Mouse (Mus musculus) kidney, embryonic 16.5 days (tissue): ENCODE measurements around the gene Ptgfrn. TPM values are rescaled to one million over a fixed set of nuclear protein-coding genes. Genes with fewer than 3 reads are reported as not detected.

Experiments used
- ATAC-seq: fragments of 200-750 bp; cut with Nextera tagmentation; 2 replicates; pipeline ENCODE4 v1.8.0; 2017; ENCODE audit warnings: moderate TSS enrichment; ENCODE audit not compliant: low FRiP score, low TSS enrichment
- H3K27ac ChIP-seq: fragments of 300-500 bp; sonication (generic); 2 replicates; pipeline ENCODE4 v1.5.1; 2014; ENCODE audit warnings: low read length
- H3K27me3 ChIP-seq: fragments of 300-500 bp; sonication (generic); 2 replicates; pipeline ENCODE4 v1.6.1; 2014; ENCODE audit warnings: low read length, control low read depth, mixed read lengths; ENCODE audit not compliant: insufficient read depth
- H3K36me3 ChIP-seq: fragments of 300-500 bp; sonication (generic); 2 replicates; pipeline ENCODE4 v1.6.1; 2014; ENCODE audit warnings: low read length, control low read depth, mixed read lengths; ENCODE audit not compliant: insufficient read depth
- H3K4me1 ChIP-seq: fragments of 300-500 bp; sonication (generic); 2 replicates; pipeline ENCODE4 v1.6.1; 2014; ENCODE audit warnings: low read length, control low read depth, mixed read lengths; ENCODE audit not compliant: insufficient read depth
- H3K4me2 ChIP-seq: fragments of 300-500 bp; sonication (generic); replicated peaks from 2 replicates; pipeline ENCODE4 v1.6.1; 2014; ENCODE audit warnings: low read depth, low read length
- H3K4me3 ChIP-seq: fragments of 300-500 bp; sonication (generic); 2 replicates; pipeline ENCODE4 v1.5.1; 2014; ENCODE audit warnings: mild to moderate bottlenecking, low read length
- H3K9ac ChIP-seq: fragments of 300-500 bp; sonication (generic); replicated peaks from 2 replicates; pipeline ENCODE4 v1.6.1; 2014; ENCODE audit warnings: low read length
- H3K9me3 ChIP-seq: fragments of 300-500 bp; sonication (generic); 2 replicates; pipeline ENCODE4 v1.6.1; 2016; ENCODE audit warnings: low read length, control low read depth
- WGBS: fragments of 180-500 bp; shearing (Covaris S2); extraction: QIAGEN DNeasy Blood & Tissue Kit; methylation state at CpG from one replicate; pipeline ENCODE4 v1.1.7; 2014; 5-methylcytosine and 5-hydroxymethylcytosine counted together
- polyA plus RNA-seq: library from polyadenylated mRNA; unstranded; fragments of >200 nt; fragmentation: Nextera tagmentation; extraction: Ambion mirVana; gene quantifications from 2 replicates; pipeline ENCODE4 v1.2.1, GENCODE M21; 2015

Ptgfrn gene
- polyA plus RNA-seq, 1 experiment from 2014 or later, result 2.1 TPM

- Histone ChIP-seq H3K4me2 (no peak overlapping the region), H3K9ac (no peak overlapping the region), H3K4me3 (no peak overlapping the region), H3K27me3 (no peaks in the 10 kb centered on the region), H3K4me1 (peaks cover 17% of the 10 kb centered on the region), H3K9me3 (no peaks in the 10 kb centered on the region), H3K36me3 (no peaks in the 10 kb centered on the region), H3K27ac (no peak overlapping the region)
- WGBS, result 43% methylated on average over 4 of the region's 4 CpGs
- no peak for ATAC-seq
Measured at GRCm38 (mm10) chr3:101033644-101034043, 76.4 kb downstream of the Ptgfrn start.

- Histone ChIP-seq H3K4me1 (peaks cover 9% of the 10 kb centered on the region), H3K4me3 (no peak overlapping the region), H3K9ac (no peak overlapping the region), H3K27me3 (no peaks in the 10 kb centered on the region), H3K27ac (no peak overlapping the region), H3K36me3 (no peaks in the 10 kb centered on the region), H3K9me3 (no peaks in the 10 kb centered on the region), H3K4me2 (no peak overlapping the region)
- WGBS, result 37% methylated on average over 7 of the region's 7 CpGs
- no peak for ATAC-seq
Measured at GRCm38 (mm10) chr3:101031456-101032142, 78.5 kb downstream of the Ptgfrn start.

- Histone ChIP-seq H3K27ac (no peak overlapping the region), H3K27me3 (no peaks in the 10 kb centered on the region), H3K9me3 (no peaks in the 10 kb centered on the region), H3K4me3 (no peak overlapping the region), H3K4me2 (no peak overlapping the region), H3K9ac (no peak overlapping the region), H3K36me3 (no peaks in the 10 kb centered on the region), H3K4me1 (peaks cover 9% of the 10 kb centered on the region)
- no peak for ATAC-seq
- WGBS, result 90% methylated on average over 1 of the region's 1 CpGs
Measured at GRCm38 (mm10) chr3:101030630-101031029, 79.4 kb downstream of the Ptgfrn start.

GRCm38 (mm10) chr3:101029339-101029738, 80.7 kb downstream of the Ptgfrn start, which contains the start of gene Cd101:
Gene Cd101 (minus strand): TSS chr3:101029556.
- H3K4me2 ChIP-seq, result no peak within 1 kb of the TSS
- H3K4me1 ChIP-seq, result peaks cover 9% of the 10 kb centered on the region
- H3K9ac ChIP-seq, result no peak within 1 kb of the TSS
- no peaks in the 10 kb centered on the region for H3K27me3 ChIP-seq
- no peaks in the 10 kb centered on the region for H3K9me3 ChIP-seq
- ATAC-seq, result no peak
- no peaks in the 10 kb centered on the region for H3K36me3 ChIP-seq
- H3K4me3 ChIP-seq, result no peak within 1 kb of the TSS
- 92% methylated on average over 4 of the region's 4 CpGs for WGBS
- no peak within 1 kb of the TSS for H3K27ac ChIP-seq

GRCm38 (mm10) chr3:101026741-101027140, 83.3 kb downstream of the Ptgfrn start:
- H3K4me3 ChIP-seq, result no peak overlapping the region
- no peak overlapping the region for H3K9ac ChIP-seq
- no peak overlapping the region for H3K4me2 ChIP-seq
- peaks cover 7% of the 10 kb centered on the region for H3K4me1 ChIP-seq
- H3K27me3 ChIP-seq, result no peaks in the 10 kb centered on the region
- no peaks in the 10 kb centered on the region for H3K9me3 ChIP-seq
- WGBS, result 81% methylated on average over 1 of the region's 1 CpGs
- no peak overlapping the region for H3K27ac ChIP-seq
- no peaks in the 10 kb centered on the region for H3K36me3 ChIP-seq
- no peak for ATAC-seq

GRCm38 (mm10) chr3:101022967-101023366, 87.1 kb downstream of the Ptgfrn start:
- no peaks in the 10 kb centered on the region for H3K9me3 ChIP-seq
- no peak overlapping the region for H3K4me2 ChIP-seq
- no peak for ATAC-seq

GRCm38 (mm10) chr3:101021481-101022051, 88.5 kb downstream of the Ptgfrn start:
- ATAC-seq, result no peak

More at GRCm38 (mm10) chr3:101022967-101023366, 87.1 kb downstream of the Ptgfrn start:
- Histone ChIP-seq H3K27me3 (no peaks in the 10 kb centered on the region), H3K36me3 (no peaks in the 10 kb centered on the region), H3K27ac (no peak overlapping the region), H3K4me3 (no peak overlapping the region), H3K4me1 (no peaks in the 10 kb centered on the region), H3K9ac (no peak overlapping the region)
- 91% methylated on average over 6 of the region's 6 CpGs for WGBS

GRCm38 (mm10) chr3:101021073-101021472, 89.0 kb downstream of the Ptgfrn start:
- Histone ChIP-seq H3K9ac (no peak overlapping the region), H3K4me1 (peaks cover under 1% of the 10 kb centered on the region; the same call in 1 of the 2 replicates), H3K4me2 (no peak overlapping the region), H3K9me3 (no peaks in the 10 kb centered on the region), H3K27me3 (no peaks in the 10 kb centered on the region), H3K36me3 (no peaks in the 10 kb centered on the region), H3K27ac (no peak overlapping the region), H3K4me3 (no peak overlapping the region)
- 79% methylated on average over 5 of the region's 5 CpGs for WGBS
- no peak for ATAC-seq

More at GRCm38 (mm10) chr3:101021481-101022051, 88.5 kb downstream of the Ptgfrn start:
- Histone ChIP-seq H3K27ac (no peak overlapping the region), H3K4me2 (no peak overlapping the region), H3K4me1 (no peaks in the 10 kb centered on the region), H3K9me3 (no peaks in the 10 kb centered on the region), H3K27me3 (no peaks in the 10 kb centered on the region), H3K36me3 (no peaks in the 10 kb centered on the region), H3K4me3 (no peak overlapping the region), H3K9ac (no peak overlapping the region)
- WGBS, result 76% methylated on average over 8 of the region's 8 CpGs

GRCm38 (mm10) chr3:101018494-101018893, 91.6 kb downstream of the Ptgfrn start:
- no peak overlapping the region for H3K4me3 ChIP-seq
- H3K36me3 ChIP-seq, result no peaks in the 10 kb centered on the region
- H3K27ac ChIP-seq, result no peak overlapping the region
- no peaks in the 10 kb centered on the region for H3K9me3 ChIP-seq
- no peaks in the 10 kb centered on the region for H3K27me3 ChIP-seq
- WGBS, result 57% methylated on average over 6 of the region's 6 CpGs
- ATAC-seq, result no peak
- peaks cover 12% of the 10 kb centered on the region for H3K4me1 ChIP-seq
- H3K4me2 ChIP-seq, result no peak overlapping the region
- no peak overlapping the region for H3K9ac ChIP-seq

GRCm38 (mm10) chr3:101016050-101016449, 94.0 kb downstream of the Ptgfrn start:
- 84% methylated on average over 7 of the region's 7 CpGs for WGBS
- Histone ChIP-seq H3K9ac (no peak overlapping the region), H3K27ac (no peak overlapping the region), H3K4me1 (peaks cover 14% of the 10 kb centered on the region), H3K9me3 (no peaks in the 10 kb centered on the region), H3K4me3 (no peak overlapping the region), H3K4me2 (no peak overlapping the region), H3K27me3 (no peaks in the 10 kb centered on the region), H3K36me3 (no peaks in the 10 kb centered on the region)
- ATAC-seq, result no peak
